Mouse (Mus musculus): ENCODE results near the gene Eipr1. TPM values are rescaled to one million over a fixed set of nuclear protein-coding genes. Genes with fewer than 3 reads are reported as not detected.

The Eipr1 gene
- total and polyA plus RNA-seq, 3 experiments = 33.3 to 35.4 (median 34.4) TPM

DNA sequence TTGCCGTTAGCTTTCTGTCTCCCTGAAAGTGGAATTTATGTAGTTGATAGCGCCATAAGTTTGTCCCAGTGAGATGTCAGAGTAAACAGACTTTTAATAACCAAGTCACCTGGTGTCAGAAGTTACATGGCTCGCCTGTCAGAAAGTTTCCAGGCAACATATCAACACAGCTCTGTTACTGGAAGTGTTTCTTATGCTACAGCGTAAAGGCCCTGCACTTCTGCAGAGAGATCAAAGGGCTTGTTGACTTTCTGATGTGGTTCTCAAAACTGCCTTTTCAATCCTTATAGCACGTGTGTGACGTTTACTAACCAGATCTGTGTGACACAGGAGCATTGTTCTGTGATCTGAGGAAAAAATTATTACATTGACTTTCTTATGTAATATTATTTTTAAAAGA is 82.7 kb downstream of the Eipr1 start:
- Histone ChIP-seq H3K4me2 (ENCODE audit: insufficient read depth, low read depth, poor library complexity, severe bottlenecking) (no peak overlapping the region), H3K36me3 (replicated peaks in 1 of 2; ENCODE audit: control insufficient read depth in 1 of 2, insufficient read depth in 1 of 2, low read length in 1 of 2) (peaks cover 12 to 23% of the 10 kb centered on the region in 2 experiments), H3K4me1 (ENCODE audit: control insufficient read depth in 1 of 2, insufficient read depth in 2 of 2) (peaks cover 3 to 28% of the 10 kb centered on the region in 2 experiments), H3K9me3 (replicated peaks; ENCODE audit: low read length) (no peaks in the 10 kb centered on the region), H3K79me2 (replicated peaks; ENCODE audit: control insufficient read depth, extremely low read depth, insufficient read depth, poor library complexity, severe bottlenecking) (no peaks in the 10 kb centered on the region), H3K4me3 (replicated peaks in 1 of 3; ENCODE audit: low read depth in 2 of 3, low read length in 2 of 3, poor library complexity in 1 of 3) (no peak overlapping the region), H3K27ac (ENCODE audit: insufficient read depth, low read depth) (no peak overlapping the region), H3K9ac (ENCODE audit: insufficient read depth, low read depth) (no peak overlapping the region), H3K27me3 (replicated peaks) (no peaks in the 10 kb centered on the region)
- no peak for DNase-seq (ENCODE audit: extremely low read depth)
- dilution Hi-C loops (cut with MboI; ENCODE audit: extremely low pct_ligation_motif_present, extremely low pct_unique_long_range_greater_than_20kb, low sequenced_read_pairs) = no loop called here
- TF ChIP-seq GABPA (IDR thresholded peaks at IDR 0.05; ENCODE audit: insufficient replicate concordance, low read depth, low read length) = no peak
- TF ChIP-seq CHD2 (IDR thresholded peaks at IDR 0.05; ENCODE audit: low read length) = no peak
- no peak for TF ChIP-seq CTCF (conservative IDR thresholded peaks at IDR 0.05 in 1 of 2, IDR thresholded peaks at IDR 0.05 in 1 of 2; ENCODE audit: low read depth in 2 of 2, low read length in 2 of 2)
- no peak for TF ChIP-seq MAX (IDR thresholded peaks at IDR 0.05; ENCODE audit: low read length)
- no peak for TF ChIP-seq CHD1 (IDR thresholded peaks at IDR 0.05; ENCODE audit: low read depth, low read length)
- TF ChIP-seq POLR2AphosphoS2 (IDR thresholded peaks at IDR 0.05; ENCODE audit: low read depth, low read length) = no peak
- TF ChIP-seq KAT2A (IDR thresholded peaks at IDR 0.05; ENCODE audit: insufficient replicate concordance, low read length) = no peak
- TF ChIP-seq USF1 (IDR thresholded peaks at IDR 0.05; ENCODE audit: low read depth, low read length) = no peak
- no peak for TF ChIP-seq HCFC1 (IDR thresholded peaks at IDR 0.05; ENCODE audit: low read depth, low read length)
- in situ Hi-C loops (cut with MboI; ENCODE audit: low pct_ligation_motif_present, low pct_unique_long_range_greater_than_20kb, low sequenced_read_pairs) = no loop called here

DNA sequence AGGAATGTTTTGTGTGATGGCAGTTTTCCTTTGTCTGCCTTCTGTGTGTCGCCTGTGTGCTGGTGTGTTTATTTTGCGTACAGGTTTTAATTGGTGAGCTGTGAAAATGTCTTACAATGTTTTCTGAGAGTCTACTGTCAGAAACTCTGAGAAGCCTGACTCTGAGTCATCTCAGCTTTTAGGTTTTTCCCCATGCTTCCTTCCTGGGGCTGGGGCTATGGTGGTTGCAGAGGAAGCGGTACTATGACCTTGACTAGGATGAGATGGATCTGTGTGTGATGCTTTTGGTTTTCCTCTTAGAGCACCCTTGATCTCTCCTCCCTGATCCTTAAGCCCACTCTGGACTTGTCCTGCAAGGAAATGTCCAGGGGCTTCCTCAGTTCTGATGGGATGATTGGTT is 84.1 kb downstream of the Eipr1 start:
- Histone ChIP-seq H3K36me3 (replicated peaks in 1 of 2; ENCODE audit: control insufficient read depth in 1 of 2, insufficient read depth in 1 of 2, low read length in 1 of 2) (peaks cover 0 to 11% of the 10 kb centered on the region in 2 experiments), H3K27ac (ENCODE audit: insufficient read depth, low read depth) (no peak overlapping the region), H3K4me1 (ENCODE audit: control insufficient read depth in 1 of 2, insufficient read depth in 2 of 2) (peaks cover 3 to 22% of the 10 kb centered on the region in 2 experiments), H3K4me3 (replicated peaks in 1 of 3; ENCODE audit: low read depth in 2 of 3, low read length in 2 of 3, poor library complexity in 1 of 3) (no peak overlapping the region), H3K9ac (ENCODE audit: insufficient read depth, low read depth) (no peak overlapping the region), H3K79me2 (replicated peaks; ENCODE audit: control insufficient read depth, extremely low read depth, insufficient read depth, poor library complexity, severe bottlenecking) (no peaks in the 10 kb centered on the region), H3K9me3 (replicated peaks; ENCODE audit: low read length) (no peaks in the 10 kb centered on the region), H3K27me3 (replicated peaks) (no peaks in the 10 kb centered on the region), H3K4me2 (ENCODE audit: insufficient read depth, low read depth, poor library complexity, severe bottlenecking) (no peak overlapping the region)
- peak; percentile 44 for DNase-seq (ENCODE audit: extremely low read depth)
- in situ Hi-C loops (cut with MboI; ENCODE audit: low pct_ligation_motif_present, low pct_unique_long_range_greater_than_20kb, low sequenced_read_pairs) = no loop called here
- no peak for TF ChIP-seq CTCF (conservative IDR thresholded peaks at IDR 0.05 in 1 of 2, IDR thresholded peaks at IDR 0.05 in 1 of 2; ENCODE audit: low read depth in 2 of 2, low read length in 2 of 2)
- no peak for TF ChIP-seq NELFE (IDR thresholded peaks at IDR 0.05; ENCODE audit: low read depth, low read length)
- TF ChIP-seq BHLHE40 (IDR thresholded peaks at IDR 0.05; ENCODE audit: low read depth, low read length) = no peak
- TF ChIP-seq POLR2A (IDR thresholded peaks at IDR 0.05; ENCODE audit: low read depth, low read length) = no peak
- peak; percentile 93 for TF ChIP-seq TBP (conservative IDR thresholded peaks at IDR 0.05; ENCODE audit: low read depth, low read length)
- no peak for TF ChIP-seq POLR2AphosphoS2 (IDR thresholded peaks at IDR 0.05; ENCODE audit: low read depth, low read length)
- 0 out of 2 replicates have a peak, but pooled peaks have one; percentile 39 for TF ChIP-seq IRF4 (IDR thresholded peaks at IDR 0.05; ENCODE audit: low read depth, low read length)
- TF ChIP-seq SMC3 (IDR thresholded peaks at IDR 0.05; ENCODE audit: low read depth, low read length) = no peak
- TF ChIP-seq ETS1 (conservative IDR thresholded peaks at IDR 0.05; ENCODE audit: low read depth, low read length) = no peak
- TF ChIP-seq E2F4 (IDR thresholded peaks at IDR 0.05; ENCODE audit: insufficient replicate concordance, low read depth, low read length) = no peak
- TF ChIP-seq MXI1 (IDR thresholded peaks at IDR 0.05; ENCODE audit: low read depth, low read length) = no peak
- no peak for TF ChIP-seq ZNF384 (IDR thresholded peaks at IDR 0.05; ENCODE audit: low read depth, low read length)
- TF ChIP-seq GABPA (IDR thresholded peaks at IDR 0.05; ENCODE audit: insufficient replicate concordance, low read depth, low read length) = no peak
- TF ChIP-seq USF1 (IDR thresholded peaks at IDR 0.05; ENCODE audit: low read depth, low read length) = no peak
- no peak for TF ChIP-seq PAX5 (IDR thresholded peaks at IDR 0.05; ENCODE audit: low read length)
- TF ChIP-seq MAFK (IDR thresholded peaks at IDR 0.05; ENCODE audit: insufficient replicate concordance, low read length) = no peak
- no peak for TF ChIP-seq ELF1 (IDR thresholded peaks at IDR 0.05; ENCODE audit: low read depth, low read length)
- no peak for TF ChIP-seq JUN (IDR thresholded peaks at IDR 0.05; ENCODE audit: insufficient read depth, low read depth, low read length)
- no peak for TF ChIP-seq KAT2A (IDR thresholded peaks at IDR 0.05; ENCODE audit: insufficient replicate concordance, low read length)
- TF ChIP-seq RAD21 (IDR thresholded peaks at IDR 0.05; ENCODE audit: low read depth, low read length) = no peak
- no peak for TF ChIP-seq HCFC1 (IDR thresholded peaks at IDR 0.05; ENCODE audit: low read depth, low read length)
- peak; percentile 87 for TF ChIP-seq UBTF (IDR thresholded peaks at IDR 0.05; ENCODE audit: low read depth, low read length)
- no peak for TF ChIP-seq USF2 (conservative IDR thresholded peaks at IDR 0.05; ENCODE audit: low read depth, low read length)
- TF ChIP-seq CHD2 (IDR thresholded peaks at IDR 0.05; ENCODE audit: low read length) = no peak
- dilution Hi-C loops (cut with MboI; ENCODE audit: extremely low pct_ligation_motif_present, extremely low pct_unique_long_range_greater_than_20kb, low sequenced_read_pairs) = no loop called here

Data from CH12.LX (cell line).